Mouse (Mus musculus): ENCODE results near the gene Pik3c2a.

DNA sequence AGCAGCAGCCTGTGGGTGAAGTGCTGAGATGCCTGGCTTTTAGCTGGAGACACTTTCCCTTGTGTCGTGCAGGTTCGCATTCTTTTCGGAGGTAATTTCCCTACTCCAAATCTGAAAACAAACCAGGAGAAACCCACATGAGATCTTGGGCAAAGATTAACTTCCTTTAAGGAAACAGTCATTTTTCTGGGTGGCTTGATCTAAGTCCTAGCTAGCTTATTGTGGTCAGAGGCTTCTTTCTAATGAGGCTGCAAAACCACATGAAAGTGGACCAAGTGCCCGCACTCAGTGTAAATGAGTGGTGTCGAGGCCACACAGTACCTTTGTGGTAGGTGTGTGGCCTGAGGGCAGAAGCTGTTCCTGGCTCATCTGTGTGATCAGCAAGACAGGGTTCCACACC is 41.0 kb upstream of the Pik3c2a start:
- TF ChIP-seq CTCF (IDR thresholded peaks at IDR 0.05) (no peak), EP300 (IDR thresholded peaks at IDR 0.05; ENCODE audit: insufficient read depth, low read depth, low read length) (no peak), POLR2A (IDR thresholded peaks at IDR 0.05; ENCODE audit: insufficient read depth, low read depth, low read length) (no peak)
